Mouse (Mus musculus) embryonic facial prominence, embryonic 13.5 days (tissue): ENCODE results near the gene Ctsw. TPM values are rescaled to one million over a fixed set of nuclear protein-coding genes. Genes with fewer than 3 reads are reported as not detected.

Experiments used
- ATAC-seq: fragments of 200-750 bp; cut with Nextera tagmentation; 2 replicates; pipeline ENCODE4 v1.8.0; 2017; ENCODE audit warnings: low read depth; ENCODE audit not compliant: insufficient number of reproducible peaks, insufficient read depth, low FRiP score, low TSS enrichment
- H3K27ac ChIP-seq: fragments of 300-500 bp; sonication (generic); 2 replicates; pipeline ENCODE4 v1.5.1; 2015; ENCODE audit warnings: moderate library complexity, mild to moderate bottlenecking, inconsistent platforms
- H3K27me3 ChIP-seq: fragments of 300-500 bp; sonication (generic); 2 replicates; pipeline ENCODE4 v1.6.1; 2015; ENCODE audit warnings: mild to moderate bottlenecking, inconsistent platforms
- H3K36me3 ChIP-seq: fragments of 300-500 bp; sonication (generic); 2 replicates; pipeline ENCODE4 v1.6.1; 2015; ENCODE audit warnings: mild to moderate bottlenecking, inconsistent platforms
- H3K4me1 ChIP-seq: fragments of 300-500 bp; sonication (generic); 2 replicates; pipeline ENCODE4 v1.6.1; 2015; ENCODE audit warnings: inconsistent platforms
- H3K4me2 ChIP-seq: fragments of 300-500 bp; sonication (generic); 2 replicates; pipeline ENCODE4 v1.6.1; 2015; ENCODE audit warnings: moderate library complexity, mild to moderate bottlenecking, inconsistent platforms
- H3K4me3 ChIP-seq: fragments of 300-500 bp; sonication (generic); 2 replicates; pipeline ENCODE4 v1.5.1; 2015; ENCODE audit warnings: mild to moderate bottlenecking, inconsistent platforms
- H3K9ac ChIP-seq: fragments of 300-500 bp; sonication (generic); 2 replicates; pipeline ENCODE4 v1.6.1; 2015; ENCODE audit warnings: mild to moderate bottlenecking, inconsistent platforms
- H3K9me3 ChIP-seq: fragments of 300-500 bp; sonication (generic); 2 replicates; pipeline ENCODE4 v1.6.1; 2016; ENCODE audit warnings: inconsistent platforms
- WGBS: fragments of 180-500 bp; shearing (Covaris S2); methylation state at CpG from one replicate; pipeline ENCODE4 v1.1.7; 2015; ENCODE audit warnings: mixed read lengths; 5-methylcytosine and 5-hydroxymethylcytosine counted together
- polyA plus RNA-seq: library from polyadenylated mRNA; unstranded; fragments of >200 nt; fragmentation: Nextera tagmentation; extraction: Ambion mirVana; gene quantifications from 2 replicates; pipeline ENCODE4 v1.2.1, GENCODE M21; 2015

Ctsw gene
- polyA plus RNA-seq, 1 experiment from 2014 or later, result 2.4 TPM

- 83% methylated on average over 8 of the region's 8 CpGs for WGBS
- Histone ChIP-seq H3K4me2 (0 out of 2 replicates have a peak overlapping the region, but pooled peaks have one; percentile 83), H3K36me3 (peaks cover 52% of the 10 kb centered on the region), H3K27ac (peak overlapping the region; percentile 7; the same call in 1 of the 2 replicates), H3K9me3 (no peaks in the 10 kb centered on the region), H3K9ac (peak overlapping the region; percentile 76), H3K27me3 (no peaks in the 10 kb centered on the region), H3K4me1 (peaks cover 26% of the 10 kb centered on the region), H3K4me3 (peak overlapping the region; percentile 56; the same call in 1 of the 2 replicates)
- ATAC-seq, result no peak
Observed at GRCm38 (mm10) chr19:5486286-5486685, 18.0 kb upstream of the Ctsw start.

- H3K36me3 ChIP-seq, result peaks cover 57% of the 10 kb centered on the region
- 90% methylated on average over 7 of the region's 7 CpGs for WGBS
Observed at GRCm38 (mm10) chr19:5485821-5486220, 17.5 kb upstream of the Ctsw start.

GRCm38 (mm10) chr19:5485371-5485770 is 17.1 kb upstream of the Ctsw start:
- Histone ChIP-seq H3K27me3 (no peaks in the 10 kb centered on the region), H3K4me1 (peaks cover 26% of the 10 kb centered on the region), H3K4me2 (no peak overlapping the region), H3K9me3 (no peaks in the 10 kb centered on the region), H3K9ac (peak overlapping the region; percentile 32; the same call in 1 of the 2 replicates), H3K4me3 (no peak overlapping the region), H3K27ac (no peak overlapping the region), H3K36me3 (peaks cover 61% of the 10 kb centered on the region)
- no peak for ATAC-seq
- 95% methylated on average over 8 of the region's 8 CpGs for WGBS

More at GRCm38 (mm10) chr19:5485821-5486220, 17.5 kb upstream of the Ctsw start:
- Histone ChIP-seq H3K27me3 (no peaks in the 10 kb centered on the region), H3K4me3 (no peak overlapping the region), H3K4me2 (0 out of 2 replicates have a peak overlapping the region, but pooled peaks have one; percentile 83), H3K27ac (no peak overlapping the region), H3K9ac (peak overlapping the region; percentile 32; the same call in 1 of the 2 replicates), H3K4me1 (peaks cover 26% of the 10 kb centered on the region), H3K9me3 (no peaks in the 10 kb centered on the region)
- ATAC-seq, result no peak

GRCm38 (mm10) chr19:5484496-5484895 is 16.2 kb upstream of the Ctsw start:
- Histone ChIP-seq H3K27ac (no peak overlapping the region), H3K9ac (no peak overlapping the region), H3K36me3 (peaks cover 70% of the 10 kb centered on the region), H3K4me3 (no peak overlapping the region), H3K27me3 (no peaks in the 10 kb centered on the region), H3K4me1 (peaks cover 22% of the 10 kb centered on the region), H3K4me2 (no peak overlapping the region), H3K9me3 (no peaks in the 10 kb centered on the region)
- WGBS, result 88% methylated on average over 5 of the region's 5 CpGs
- ATAC-seq, result no peak

- ATAC-seq, result no peak
- no peaks in the 10 kb centered on the region for H3K9me3 ChIP-seq
- no peaks in the 10 kb centered on the region for H3K27me3 ChIP-seq
- H3K4me3 ChIP-seq, result no peak overlapping the region
- peaks cover 78% of the 10 kb centered on the region for H3K36me3 ChIP-seq
- WGBS, result 92% methylated on average over 19 of the region's 19 CpGs
- H3K27ac ChIP-seq, result no peak overlapping the region
- no peak overlapping the region for H3K9ac ChIP-seq
- peaks cover 20% of the 10 kb centered on the region for H3K4me1 ChIP-seq
- no peak overlapping the region for H3K4me2 ChIP-seq
Observed at GRCm38 (mm10) chr19:5483386-5484359, 15.4 kb upstream of the Ctsw start.

GRCm38 (mm10) chr19:5481398-5481797 is 13.1 kb upstream of the Ctsw start:
- Histone ChIP-seq H3K9me3 (no peaks in the 10 kb centered on the region), H3K4me1 (peaks cover 18% of the 10 kb centered on the region), H3K27ac (no peak overlapping the region), H3K9ac (no peak overlapping the region), H3K36me3 (peaks cover 97% of the 10 kb centered on the region), H3K27me3 (no peaks in the 10 kb centered on the region), H3K4me3 (no peak overlapping the region), H3K4me2 (no peak overlapping the region)
- ATAC-seq, result no peak
- WGBS, result 90% methylated on average over 10 of the region's 10 CpGs

GRCm38 (mm10) chr19:5480016-5480415 is 11.7 kb upstream of the Ctsw start:
- ATAC-seq, result no peak
- H3K9me3 ChIP-seq, result no peaks in the 10 kb centered on the region
- H3K4me3 ChIP-seq, result no peak overlapping the region

GRCm38 (mm10) chr19:5477668-5478300 is 9.5 kb upstream of the Ctsw start:
- ATAC-seq, result no peak
- no peak overlapping the region for H3K4me2 ChIP-seq
- peaks cover 29% of the 10 kb centered on the region for H3K4me1 ChIP-seq
- H3K27ac ChIP-seq, result no peak overlapping the region
- H3K27me3 ChIP-seq, result no peaks in the 10 kb centered on the region
- peaks cover 61% of the 10 kb centered on the region for H3K36me3 ChIP-seq
- WGBS, result 90% methylated on average over 18 of the region's 18 CpGs
- no peak overlapping the region for H3K9ac ChIP-seq
- H3K4me3 ChIP-seq, result no peak overlapping the region
- no peaks in the 10 kb centered on the region for H3K9me3 ChIP-seq

More at GRCm38 (mm10) chr19:5480016-5480415, 11.7 kb upstream of the Ctsw start:
- 90% methylated on average over 10 of the region's 10 CpGs for WGBS
- Histone ChIP-seq H3K9ac (no peak overlapping the region), H3K27me3 (no peaks in the 10 kb centered on the region), H3K36me3 (peaks cover 84% of the 10 kb centered on the region), H3K27ac (no peak overlapping the region), H3K4me1 (peaks cover 24% of the 10 kb centered on the region), H3K4me2 (no peak overlapping the region)

GRCm38 (mm10) chr19:5477004-5477667 is 8.8 kb upstream of the Ctsw start:
- Histone ChIP-seq H3K27me3 (no peaks in the 10 kb centered on the region), H3K36me3 (peaks cover 55% of the 10 kb centered on the region), H3K4me1 (peaks cover 29% of the 10 kb centered on the region), H3K27ac (no peak overlapping the region), H3K9me3 (no peaks in the 10 kb centered on the region), H3K4me2 (no peak overlapping the region), H3K4me3 (no peak overlapping the region), H3K9ac (peak overlapping the region; percentile 54; the same call in 1 of the 2 replicates)
- no peak for ATAC-seq
- 88% methylated on average over 10 of the region's 10 CpGs for WGBS

GRCm38 (mm10) chr19:5475069-5475714 is 6.9 kb upstream of the Ctsw start:
- 16% methylated on average over 13 of the region's 13 CpGs for WGBS

More at GRCm38 (mm10) chr19:5475069-5475714, 6.9 kb upstream of the Ctsw start:
- H3K4me3 ChIP-seq, result peak overlapping the region; percentile 75
- H3K36me3 ChIP-seq, result peaks cover 35% of the 10 kb centered on the region
- no peaks in the 10 kb centered on the region for H3K27me3 ChIP-seq
- H3K27ac ChIP-seq, result peak overlapping the region; percentile 95
- no peaks in the 10 kb centered on the region for H3K9me3 ChIP-seq
- peaks cover 29% of the 10 kb centered on the region for H3K4me1 ChIP-seq
- peak overlapping the region; percentile 93 for H3K9ac ChIP-seq
- ATAC-seq, result no peak
- H3K4me2 ChIP-seq, result peak overlapping the region; percentile 91
